Mouse (Mus musculus): ENCODE results near the gene Col13a1. TPM values are rescaled to one million over a fixed set of nuclear protein-coding genes. Genes with fewer than 3 reads are reported as not detected.

The Col13a1 gene
- polyA plus RNA-seq, 1 experiment: not detected

- no peak overlapping the region for H3K4me3 ChIP-seq (ENCODE audit: insufficient read depth, low read depth, low read length)
- WGBS: 17% methylated on average over 6 of the region's 6 CpGs
- TF ChIP-seq POLR2A (IDR thresholded peaks at IDR 0.05; ENCODE audit: insufficient read depth, low read depth, low read length) (no peak), CTCF (IDR thresholded peaks at IDR 0.05; ENCODE audit: insufficient read depth, low read depth, low read length) (no peak)
- H3K4me1 ChIP-seq (ENCODE audit: control insufficient read depth, insufficient read depth, low read length): peaks cover 21% of the 10 kb centered on the region
- H3K27ac ChIP-seq (ENCODE audit: insufficient read depth, low read depth, low read length): no peak overlapping the region
Observed at GRCm38 (mm10) chr10:61976987-61977386, 1.9 kb downstream of the Col13a1 start.

GRCm38 (mm10) chr10:61974581-61974980, 4.3 kb downstream of the Col13a1 start:
- H3K27ac ChIP-seq (ENCODE audit: insufficient read depth, low read depth, low read length): no peak overlapping the region
- 98% methylated on average over 2 of the region's 2 CpGs for WGBS
- H3K4me3 ChIP-seq (ENCODE audit: insufficient read depth, low read depth, low read length): no peak overlapping the region
- no peak for TF ChIP-seq CTCF (IDR thresholded peaks at IDR 0.05; ENCODE audit: insufficient read depth, low read depth, low read length)
- no peak for TF ChIP-seq POLR2A (IDR thresholded peaks at IDR 0.05; ENCODE audit: insufficient read depth, low read depth, low read length)
- H3K4me1 ChIP-seq (ENCODE audit: control insufficient read depth, insufficient read depth, low read length): peaks cover 23% of the 10 kb centered on the region

- Histone ChIP-seq H3K4me1 (ENCODE audit: control insufficient read depth, insufficient read depth, low read length) (peaks cover 3% of the 10 kb centered on the region; the same call in 1 of the 2 replicates), H3K27ac (ENCODE audit: insufficient read depth, low read depth, low read length) (no peak overlapping the region), H3K4me3 (ENCODE audit: insufficient read depth, low read depth, low read length) (no peak overlapping the region)
- no peak for TF ChIP-seq POLR2A (IDR thresholded peaks at IDR 0.05; ENCODE audit: insufficient read depth, low read depth, low read length)
- TF ChIP-seq CTCF (IDR thresholded peaks at IDR 0.05; ENCODE audit: insufficient read depth, low read depth, low read length): no peak
- 38% methylated on average over 4 of the region's 4 CpGs for WGBS
Observed at GRCm38 (mm10) chr10:61972041-61972440, 6.9 kb downstream of the Col13a1 start.

DNA sequence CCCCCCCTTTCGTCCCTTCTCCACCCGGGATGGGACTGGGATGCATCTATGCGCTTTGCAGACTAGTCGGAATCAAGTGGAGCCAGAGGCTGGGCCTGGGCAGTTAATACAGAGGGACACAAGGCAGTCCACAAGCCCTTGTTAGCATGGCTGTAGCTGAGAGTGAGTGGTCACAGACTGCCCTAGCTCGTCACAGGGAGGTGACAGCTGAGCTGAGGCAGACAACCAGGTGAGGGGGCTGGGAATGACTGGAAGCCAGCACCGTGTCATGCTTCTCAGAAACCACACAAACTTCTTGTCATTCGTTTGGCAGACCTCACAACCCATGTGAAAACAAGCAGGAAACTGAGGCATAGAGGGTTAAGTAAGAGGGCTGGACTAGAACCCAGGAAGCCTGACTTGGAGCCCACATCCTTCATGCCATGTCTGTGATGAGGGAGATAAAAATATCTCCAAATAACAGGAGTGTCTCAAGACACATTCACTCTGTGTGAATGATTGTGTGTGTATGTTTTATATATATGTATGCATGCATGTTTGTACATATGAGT, 10.8 kb downstream of the Col13a1 start:
- peaks cover 3% of the 10 kb centered on the region; the same call in 1 of the 2 replicates for H3K4me1 ChIP-seq (ENCODE audit: control insufficient read depth, insufficient read depth, low read length)
- no peak overlapping the region for H3K4me3 ChIP-seq (ENCODE audit: insufficient read depth, low read depth, low read length)
- H3K27ac ChIP-seq (ENCODE audit: insufficient read depth, low read depth, low read length): no peak overlapping the region
- 82% methylated on average over 7 of the region's 7 CpGs for WGBS
- no peak for TF ChIP-seq POLR2A (IDR thresholded peaks at IDR 0.05; ENCODE audit: insufficient read depth, low read depth, low read length)

- Histone ChIP-seq H3K4me3 (ENCODE audit: insufficient read depth, low read depth, low read length) (no peak overlapping the region), H3K4me1 (ENCODE audit: control insufficient read depth, insufficient read depth, low read length) (peaks cover 3% of the 10 kb centered on the region; the same call in 1 of the 2 replicates), H3K27ac (ENCODE audit: insufficient read depth, low read depth, low read length) (no peak overlapping the region)
- WGBS: 76% methylated on average over 3 of the region's 3 CpGs
- TF ChIP-seq POLR2A (IDR thresholded peaks at IDR 0.05; ENCODE audit: insufficient read depth, low read depth, low read length): no peak
- no peak for TF ChIP-seq CTCF (IDR thresholded peaks at IDR 0.05; ENCODE audit: insufficient read depth, low read depth, low read length)
Observed at GRCm38 (mm10) chr10:61967207-61967606, 11.7 kb downstream of the Col13a1 start.

- no peak overlapping the region for H3K4me3 ChIP-seq (ENCODE audit: insufficient read depth, low read depth, low read length)
- H3K27ac ChIP-seq (ENCODE audit: insufficient read depth, low read depth, low read length): no peak overlapping the region
- 35% methylated on average over 7 of the region's 7 CpGs for WGBS
- TF ChIP-seq CTCF (IDR thresholded peaks at IDR 0.05; ENCODE audit: insufficient read depth, low read depth, low read length) (no peak), POLR2A (IDR thresholded peaks at IDR 0.05; ENCODE audit: insufficient read depth, low read depth, low read length) (no peak)
- H3K4me1 ChIP-seq (ENCODE audit: control insufficient read depth, insufficient read depth, low read length): no peaks in the 10 kb centered on the region
Observed at GRCm38 (mm10) chr10:61965386-61965841, 13.5 kb downstream of the Col13a1 start.

GRCm38 (mm10) chr10:61956718-61957117, 22.2 kb downstream of the Col13a1 start:
- H3K27ac ChIP-seq (ENCODE audit: insufficient read depth, low read depth, low read length): no peak overlapping the region
- TF ChIP-seq POLR2A (IDR thresholded peaks at IDR 0.05; ENCODE audit: insufficient read depth, low read depth, low read length) (no peak), CTCF (IDR thresholded peaks at IDR 0.05; ENCODE audit: insufficient read depth, low read depth, low read length) (no peak)
- 72% methylated on average over 6 of the region's 6 CpGs for WGBS
- no peak overlapping the region for H3K4me3 ChIP-seq (ENCODE audit: insufficient read depth, low read depth, low read length)
- no peaks in the 10 kb centered on the region for H3K4me1 ChIP-seq (ENCODE audit: control insufficient read depth, insufficient read depth, low read length)

- no peak for TF ChIP-seq CTCF (IDR thresholded peaks at IDR 0.05; ENCODE audit: insufficient read depth, low read depth, low read length)
- TF ChIP-seq POLR2A (IDR thresholded peaks at IDR 0.05; ENCODE audit: insufficient read depth, low read depth, low read length): no peak
- no peak overlapping the region for H3K4me3 ChIP-seq (ENCODE audit: insufficient read depth, low read depth, low read length)
- WGBS: 81% methylated on average over 5 of the region's 5 CpGs
- H3K27ac ChIP-seq (ENCODE audit: insufficient read depth, low read depth, low read length): no peak overlapping the region
- H3K4me1 ChIP-seq (ENCODE audit: control insufficient read depth, insufficient read depth, low read length): peaks cover 6% of the 10 kb centered on the region
Observed at GRCm38 (mm10) chr10:61953916-61954315, 25.0 kb downstream of the Col13a1 start.

DNA sequence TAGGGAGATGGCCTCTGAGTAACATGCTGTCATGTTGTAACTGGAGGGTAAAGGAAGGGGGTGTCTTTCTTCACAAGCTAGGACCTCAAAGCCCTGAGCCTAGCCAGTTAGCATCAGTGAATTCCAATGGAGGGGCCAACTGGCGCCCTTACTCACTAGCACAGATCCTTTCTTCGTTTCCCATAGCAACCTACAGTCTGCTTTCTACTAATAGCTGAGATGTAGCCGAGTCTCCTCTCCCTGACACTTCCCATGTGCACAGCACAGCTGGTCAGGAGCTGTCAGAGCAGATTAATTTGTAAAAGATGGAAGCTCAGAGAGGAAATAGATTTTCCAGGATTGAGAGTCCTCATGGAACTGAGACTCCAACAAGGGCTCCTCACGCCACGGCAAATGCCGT, 29.4 kb downstream of the Col13a1 start:
- TF ChIP-seq CTCF (IDR thresholded peaks at IDR 0.05; ENCODE audit: insufficient read depth, low read depth, low read length) (no peak), POLR2A (IDR thresholded peaks at IDR 0.05; ENCODE audit: insufficient read depth, low read depth, low read length) (no peak)
- Histone ChIP-seq H3K4me3 (ENCODE audit: insufficient read depth, low read depth, low read length) (no peak overlapping the region), H3K27ac (ENCODE audit: insufficient read depth, low read depth, low read length) (no peak overlapping the region), H3K4me1 (ENCODE audit: control insufficient read depth, insufficient read depth, low read length) (peaks cover 7% of the 10 kb centered on the region)
- 46% methylated on average over 6 of the region's 6 CpGs for WGBS
